Mouse (Mus musculus): Measurements from ENCODE around the gene Psmd2.

Gene Psmd2

GRCm38 (mm10) chr16:20651076-20651946, at the start of gene Psmd2:
Gene Psmd2, plus strand, starts transcription at chr16:20651652.
- DNase-seq (ENCODE audit: low spot score in 2 of 2), result peak; percentile 87 to 89

GRCm38 (mm10) chr16:20604705-20605104, 46.7 kb upstream of the Psmd2 start:
- DNase-seq (ENCODE audit: low spot score in 2 of 2), result no peak

GRCm38 (mm10) chr16:20610501-20611356, 40.7 kb upstream of the Psmd2 start:
- DNase-seq (ENCODE audit: low spot score in 2 of 2), result peak; percentile 69 to 78

- DNase-seq (ENCODE audit: low spot score in 2 of 2), result peak; percentile 74 to 81
These were observed 39.9 kb upstream of the Psmd2 start, which contains the start of the genes Eef1akmt4, Gm49333 and Alg3 for GRCm38 (mm10) chr16:20611357-20612227. Gene Eef1akmt4, plus strand, starts transcription at chr16:20611593. Gene Gm49333, plus strand, starts transcription at chr16:20611610. Gene Alg3, minus strand, starts transcription at chr16:20611735.

- DNase-seq (ENCODE audit: low spot score in 2 of 2), result peak in 1 of 2 experiments; percentile 6
These were observed 31.7 kb upstream of the Psmd2 start for GRCm38 (mm10) chr16:20619541-20620398.

- no peak for DNase-seq (ENCODE audit: low spot score in 2 of 2)
These were observed 31.1 kb upstream of the Psmd2 start for GRCm38 (mm10) chr16:20620399-20620735.

GRCm38 (mm10) chr16:20620751-20621190, 30.7 kb upstream of the Psmd2 start:
- no peak for DNase-seq (ENCODE audit: low spot score in 2 of 2)

GRCm38 (mm10) chr16:20621191-20621990, 30.1 kb upstream of the Psmd2 start, which contains the start of gene Camk2n2:
Gene Camk2n2, minus strand, starts transcription at chr16:20621287.
- DNase-seq (ENCODE audit: low spot score in 2 of 2), result peak in 1 of 2 experiments; percentile 8

GRCm38 (mm10) chr16:20621991-20622685, 29.3 kb upstream of the Psmd2 start:
- peak in 1 of 2 experiments; percentile 35 for DNase-seq (ENCODE audit: low spot score in 2 of 2)

- no peak for DNase-seq (ENCODE audit: low spot score in 2 of 2)
These were observed 28.2 kb upstream of the Psmd2 start for GRCm38 (mm10) chr16:20623211-20623610.

GRCm38 (mm10) chr16:20628871-20629391, 22.5 kb upstream of the Psmd2 start:
- no peak for DNase-seq (ENCODE audit: low spot score in 2 of 2)

GRCm38 (mm10) chr16:20629731-20630634, 21.5 kb upstream of the Psmd2 start, which contains the start of gene Ece2:
Gene Ece2, plus strand, starts transcription at chr16:20629828.
- DNase-seq (ENCODE audit: low spot score in 2 of 2), result no peak

GRCm38 (mm10) chr16:20637410-20637809, 14.0 kb upstream of the Psmd2 start:
- no peak for DNase-seq (ENCODE audit: low spot score in 2 of 2)

GRCm38 (mm10) chr16:20638367-20638766, 13.1 kb upstream of the Psmd2 start:
- DNase-seq (ENCODE audit: low spot score in 2 of 2), result no peak

GRCm38 (mm10) chr16:20642161-20642560, 9.3 kb upstream of the Psmd2 start:
- DNase-seq (ENCODE audit: low spot score in 2 of 2), result peak in 1 of 2 experiments; percentile 29

GRCm38 (mm10) chr16:20643911-20644310, 7.5 kb upstream of the Psmd2 start:
- DNase-seq (ENCODE audit: low spot score in 2 of 2), result no peak

- no peak for DNase-seq (ENCODE audit: low spot score in 2 of 2)
These were observed 477 bp downstream of the Psmd2 start for GRCm38 (mm10) chr16:20651947-20652310.
